Mouse (Mus musculus) gastrocnemius, adult 2 months (tissue): ENCODE results near the gene Galnt16. TPM values are rescaled to one million over a fixed set of nuclear protein-coding genes. Genes with fewer than 3 reads are reported as not detected.
A peak's percentile ranks its signal among the peaks of the same experiment; 100 is the strongest.

Experiments used
- DNase-seq: peaks from one replicate; pipeline ENCODE4 v3.0.0; 2022
- H3K27ac ChIP-seq: fragments of 200-600 bp; 2 replicates; pipeline ENCODE4 v1.8.1; 2022; ENCODE audit warnings: mild to moderate bottlenecking
- H3K4me3 ChIP-seq: fragments of 200-600 bp; 2 replicates; pipeline ENCODE4 v1.8.1; 2022; ENCODE audit warnings: mild to moderate bottlenecking, moderate library complexity
- CTCF ChIP-seq: fragments of 200-600 bp; IDR thresholded peaks from 2 replicates; pipeline ENCODE4 v1.8.1; 2022; ENCODE audit warnings: antibody characterized with exemption, mild to moderate bottlenecking, moderate library complexity
- intact Hi-C: fragments of 180-260 bp; cut with DNase I; formaldehyde crosslinking; loops from one replicate; pipeline ENCODE4 v1.15.1; 2025
- total RNA-seq, 2 experiments: library from RNA; stranded (reverse); gene quantifications; 2 replicates each; pipeline ENCODE4 v1.2.3; 2021

The Galnt16 gene
- total RNA-seq, 2 experiments from 2014 or later = 2.4 to 3.8 TPM

GRCm38 (mm10) chr12:80612113-80612791, 94.2 kb downstream of the Galnt16 start:
- intact Hi-C loops = no loop called here
- H3K27ac ChIP-seq = no peak overlapping the region
- no peak overlapping the region for H3K4me3 ChIP-seq
- no peak for DNase-seq
- TF ChIP-seq CTCF = no peak

DNA sequence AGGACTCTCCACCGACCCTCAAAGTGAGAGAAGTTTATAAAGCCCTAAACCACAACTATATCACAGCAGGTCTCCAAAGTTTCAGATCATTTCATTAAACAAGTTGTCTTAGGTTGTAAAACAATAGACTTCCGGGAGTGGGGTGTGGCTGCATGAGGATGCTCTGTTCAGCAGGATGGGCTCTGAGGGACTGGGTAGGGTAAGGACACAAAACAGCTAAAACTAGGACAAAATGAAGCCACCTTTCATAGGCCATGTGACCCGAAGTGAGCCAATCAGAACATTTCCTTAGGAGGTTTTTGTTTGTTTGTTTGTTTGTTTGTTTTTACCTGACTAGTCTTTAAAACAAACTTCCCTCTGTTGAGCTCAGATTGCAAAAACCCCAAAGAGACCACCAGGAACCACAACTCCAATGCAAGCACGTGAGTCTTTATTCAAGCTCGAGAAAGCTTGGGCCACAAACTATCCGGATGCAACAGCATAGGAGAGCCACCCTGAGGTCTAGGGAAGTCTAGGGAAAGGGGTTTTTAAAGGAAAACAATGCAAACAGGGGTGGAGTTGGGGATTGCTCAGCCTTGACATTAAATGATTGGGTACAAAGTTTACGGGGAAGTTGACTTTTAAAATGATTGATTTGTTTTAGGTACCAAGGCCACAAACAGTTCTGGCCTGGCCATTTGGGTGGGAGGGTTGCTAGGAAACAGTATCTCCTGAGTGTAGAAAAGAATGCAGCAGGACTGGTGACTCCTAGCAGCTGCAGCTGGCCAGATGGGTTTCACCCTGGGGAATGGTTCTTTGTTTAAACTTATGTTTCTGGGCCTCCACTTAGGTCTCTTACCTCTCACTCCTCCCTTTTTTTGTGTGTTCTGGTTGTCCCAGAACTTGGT, 97.5 kb downstream of the Galnt16 start:
- H3K27ac ChIP-seq = no peak overlapping the region
- no peak for DNase-seq
- intact Hi-C loops = no loop called here

DNA sequence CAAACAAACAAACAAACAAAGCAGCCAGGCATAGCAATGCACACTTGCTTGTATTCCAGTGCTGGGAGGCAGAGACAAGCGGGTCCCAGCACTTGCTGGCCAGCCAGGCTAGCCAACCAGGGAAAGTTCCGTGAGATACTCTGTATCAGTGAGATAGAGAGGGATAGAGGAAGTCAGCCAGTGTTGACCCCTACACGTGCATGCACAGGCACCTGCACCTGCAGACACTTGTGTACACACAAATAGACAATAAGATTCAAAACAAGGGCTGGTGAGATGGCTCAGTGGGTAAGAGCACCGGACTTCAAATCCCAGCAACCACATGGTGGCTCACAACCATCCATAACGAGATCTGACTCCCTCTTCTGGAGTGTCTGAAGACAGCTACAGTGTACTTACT, 102.4 kb downstream of the Galnt16 start:
- TF ChIP-seq CTCF = no peak
- intact Hi-C loops = no loop called here
- DNase-seq = no peak
- H3K4me3 ChIP-seq = no peak overlapping the region
- no peak overlapping the region for H3K27ac ChIP-seq

More for the DNA sequence above, 97.5 kb downstream of the Galnt16 start:
- TF ChIP-seq CTCF = no peak
- no peak overlapping the region for H3K4me3 ChIP-seq

DNA sequence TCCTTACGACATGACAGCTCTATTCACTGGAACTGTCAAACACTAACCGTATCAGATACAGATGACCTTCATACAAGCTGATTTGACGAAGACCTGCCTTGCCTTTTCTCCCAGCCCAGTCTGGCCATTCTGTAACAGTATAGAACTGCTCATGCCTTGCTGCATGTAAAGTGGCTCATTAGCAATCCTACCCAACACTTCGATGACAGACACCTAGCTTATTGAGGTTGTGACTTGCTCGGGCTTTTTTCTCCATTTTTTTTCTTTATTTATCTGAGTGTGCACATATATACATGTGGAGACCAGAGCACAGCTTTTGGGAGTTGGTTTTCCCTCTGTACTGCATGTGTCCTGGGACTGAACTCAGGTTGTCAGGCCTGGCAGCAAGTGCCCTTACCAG, 113.7 kb downstream of the Galnt16 start:
- H3K27ac ChIP-seq = no peak overlapping the region
- intact Hi-C loops = no loop called here
- DNase-seq = no peak
- no peak for TF ChIP-seq CTCF
- no peak overlapping the region for H3K4me3 ChIP-seq

DNA sequence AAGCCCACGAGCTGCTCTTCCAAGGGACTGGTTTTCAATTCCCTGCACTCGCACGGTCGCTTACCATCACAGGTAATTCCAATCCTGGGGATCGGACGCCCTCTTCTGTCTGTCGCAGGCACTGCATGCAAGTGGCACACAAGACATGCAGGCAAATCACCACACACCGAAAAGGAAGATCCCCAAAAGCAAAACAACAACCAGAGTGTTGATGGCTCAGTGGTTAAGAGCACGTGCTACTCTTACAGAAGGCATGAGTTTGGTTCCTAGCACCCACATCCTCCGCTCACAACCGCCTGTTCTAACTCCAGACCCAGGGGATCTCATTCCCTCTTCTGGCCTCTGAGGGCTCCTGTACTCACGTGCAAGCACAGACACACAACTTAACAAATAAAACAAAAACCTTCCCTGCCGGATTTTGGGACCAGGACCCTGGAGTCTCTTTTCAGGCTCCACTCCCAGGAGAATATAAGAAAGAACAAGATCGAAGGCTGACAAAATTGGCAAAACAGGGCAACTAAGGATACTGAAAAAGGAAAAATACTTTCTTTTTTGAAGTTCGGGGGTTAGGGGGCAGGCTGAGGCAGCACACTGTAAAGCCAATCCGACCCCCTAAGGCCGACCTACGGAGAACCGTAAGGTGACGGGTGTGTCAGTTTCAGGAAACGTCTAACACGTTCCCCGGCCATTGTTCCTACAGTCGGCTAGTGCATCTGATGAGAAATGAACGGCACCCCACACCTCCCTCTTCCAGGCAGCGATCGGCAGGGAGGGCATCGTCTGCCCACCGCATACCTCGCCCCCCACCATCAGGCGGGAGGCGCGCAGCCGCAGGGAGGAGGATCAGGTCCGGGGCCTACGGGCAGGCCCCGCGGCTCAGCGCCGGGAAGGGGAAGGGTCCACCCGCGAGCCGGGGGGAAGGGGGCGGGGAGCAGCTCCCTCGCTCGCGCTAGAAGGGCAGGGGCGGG, 124.9 kb downstream of the Galnt16 start:
- Histone ChIP-seq H3K4me3 (peak overlapping the region; percentile 90), H3K27ac (peak overlapping the region; percentile 93)
- peak; percentile 52 for DNase-seq
- intact Hi-C loops = loop anchor here (5.0 to 10.0 kb wide), 5 partner anchors 178 to 1468 kb away; partner anchors contain the start of genes Exd2, Srsf5 and Vti1b
- TF ChIP-seq CTCF = peak; percentile 66

DNA sequence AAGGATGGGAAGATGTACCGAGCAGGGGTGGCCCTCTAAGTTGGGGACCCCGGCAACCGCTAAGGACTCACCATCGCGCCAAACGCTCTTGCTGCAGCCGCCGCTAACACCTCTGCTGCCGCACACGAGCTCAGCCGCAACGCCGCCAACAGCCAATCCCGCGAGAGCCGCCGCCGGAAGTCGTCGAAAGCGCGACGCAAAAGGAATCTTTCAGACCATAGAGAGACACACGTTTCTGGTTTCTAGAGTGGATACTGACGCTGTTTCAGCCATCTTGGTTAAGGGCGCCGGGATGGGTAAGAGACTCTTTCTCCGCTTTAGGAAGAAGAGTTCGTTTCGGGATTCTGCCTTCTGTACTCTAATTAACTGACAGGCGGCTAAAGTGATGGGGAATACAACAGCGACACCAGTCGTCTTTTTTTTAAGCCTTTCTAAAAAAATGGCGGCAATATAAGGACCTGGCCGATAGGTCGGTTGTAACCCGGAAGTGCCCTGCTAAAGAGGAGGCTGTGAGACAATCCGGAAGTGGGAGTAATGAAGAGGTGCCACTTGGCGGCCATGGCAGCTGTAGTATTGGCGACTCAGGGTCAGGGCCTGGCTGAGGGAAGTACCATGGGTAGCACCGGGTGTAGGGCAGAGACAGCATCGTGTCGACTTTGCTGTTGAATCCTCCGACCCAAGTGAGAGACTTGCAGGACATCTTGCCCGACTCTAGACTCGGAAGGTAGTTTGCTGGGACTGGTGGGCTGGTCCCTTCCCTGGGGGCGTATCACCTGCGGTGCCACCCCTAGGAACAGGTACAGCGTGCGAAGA, 125.8 kb downstream of the Galnt16 start, which contains the start of the genes Slc39a9 and Erh:
TSS of gene Slc39a9 (plus strand) at position 191 of the 813 bp plus-strand sequence.
TSS of gene Erh (minus strand) at position 649 of the 813 bp plus-strand sequence.
- intact Hi-C loops = loop anchor here (5.0 to 10.0 kb wide), 5 partner anchors 179 to 1469 kb away; partner anchors contain the start of genes Exd2, Srsf5 and Vti1b
- peak within 1 kb of the TSS; percentile 90 for H3K4me3 ChIP-seq
- TF ChIP-seq CTCF = no peak
- peak; percentile 95 for DNase-seq
- peak within 1 kb of the TSS; percentile 93 for H3K27ac ChIP-seq

GRCm38 (mm10) chr12:80644506-80644868, 126.4 kb downstream of the Galnt16 start:
- intact Hi-C loops = loop anchor here (5.0 to 10.0 kb wide), 5 partner anchors 180 to 1470 kb away; partner anchors contain the start of genes Exd2, Srsf5 and Vti1b
- no peak for TF ChIP-seq CTCF
- Histone ChIP-seq H3K4me3 (peak overlapping the region; percentile 90), H3K27ac (peak overlapping the region; percentile 93)
- DNase-seq = no peak

- intact Hi-C loops = loop anchor here (10.0 kb wide), 4 partner anchors 182 to 1472 kb away; partner anchors contain the start of genes Exd2 and Vti1b
- no peak for TF ChIP-seq CTCF
- peak overlapping the region; percentile 90 for H3K4me3 ChIP-seq
- DNase-seq = no peak
- H3K27ac ChIP-seq = no peak overlapping the region
Measured at GRCm38 (mm10) chr12:80646377-80646776, 128.3 kb downstream of the Galnt16 start.

DNA sequence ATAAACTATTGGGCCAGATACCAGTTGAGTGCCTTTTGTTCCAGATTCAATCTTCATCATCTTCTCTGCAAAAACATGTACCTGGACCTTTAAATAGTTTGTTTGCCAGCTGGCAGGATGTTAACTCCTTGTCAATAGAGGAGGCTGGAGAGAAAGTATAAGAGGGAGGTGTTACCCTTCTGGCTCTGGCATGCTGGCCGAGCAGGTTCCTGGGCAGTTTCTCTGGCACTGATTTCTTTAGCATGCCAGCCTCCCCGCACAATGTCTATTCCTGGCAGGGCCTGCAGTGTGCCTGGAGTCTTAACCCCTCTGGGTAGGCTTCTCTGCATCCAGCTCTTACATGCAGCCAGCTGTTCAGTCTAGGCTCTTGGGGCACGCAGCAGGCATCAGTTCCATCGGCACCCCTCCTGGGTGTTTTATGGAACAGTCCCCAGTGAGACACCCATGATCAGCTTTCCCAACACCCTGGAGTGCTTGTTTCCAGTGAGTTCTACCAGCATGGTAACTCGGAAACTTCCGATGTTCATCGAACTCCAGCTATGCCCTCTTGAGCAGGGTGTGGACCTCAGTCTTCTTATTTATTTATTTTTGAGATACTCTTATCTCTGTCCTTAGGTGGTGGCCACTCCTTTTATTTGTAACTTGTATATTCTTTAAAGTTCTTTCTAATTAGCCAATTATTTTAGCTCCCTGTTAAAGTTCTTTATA, 136.0 kb downstream of the Galnt16 start:
- peak; percentile 36 for DNase-seq
- intact Hi-C loops = no loop called here
- TF ChIP-seq CTCF = no peak

DNA sequence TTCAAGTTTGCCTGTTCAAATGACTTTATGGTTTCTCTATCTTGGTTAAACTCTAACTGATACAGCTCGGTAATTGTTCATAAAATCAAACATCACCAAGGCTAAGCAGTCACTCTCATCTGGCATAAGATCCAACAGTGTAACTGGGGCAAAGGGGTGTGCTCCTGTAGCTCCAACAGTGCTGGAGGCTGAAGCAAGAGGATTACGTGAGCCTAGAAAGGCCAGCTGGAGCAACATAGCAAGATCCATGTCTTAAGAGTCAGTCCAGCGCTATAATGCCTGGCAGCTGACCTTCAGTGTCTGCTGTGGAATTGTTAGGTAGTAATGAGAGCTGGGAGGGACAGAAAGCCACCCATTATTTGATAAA, 136.6 kb downstream of the Galnt16 start:
- peak; percentile 38 for DNase-seq
- intact Hi-C loops = no loop called here
- no peak overlapping the region for H3K4me3 ChIP-seq
- H3K27ac ChIP-seq = peak overlapping the region; percentile 53; the same call in 1 of the 2 replicates
- no peak for TF ChIP-seq CTCF

More for the DNA sequence above, 136.0 kb downstream of the Galnt16 start:
- H3K27ac ChIP-seq = peak overlapping the region; percentile 53
- H3K4me3 ChIP-seq = peak overlapping the region; percentile 13; the same call in 1 of the 2 replicates
